Mouse (Mus musculus): ENCODE results near the gene Chmp6.

GRCm38 (mm10) chr11:119948803-119949202 is 35.6 kb downstream of the Chmp6 start:
- no peak for TF ChIP-seq CTCF (IDR thresholded peaks at IDR 0.05; ENCODE audit: low read depth, low read length)
- TF ChIP-seq POLR2AphosphoS5 (IDR thresholded peaks at IDR 0.05; ENCODE audit: insufficient replicate concordance, low read depth, low read length): no peak
- no peak for TF ChIP-seq TAL1 (conservative IDR thresholded peaks at IDR 0.05; ENCODE audit: low read depth, low read length)
- no peak for TF ChIP-seq GATA1 (IDR thresholded peaks at IDR 0.05; ENCODE audit: borderline replicate concordance, low read length)
- TF ChIP-seq GATA2 (IDR thresholded peaks at IDR 0.05; ENCODE audit: borderline replicate concordance, low read depth, low read length): no peak
